Mouse (Mus musculus) right cerebral cortex, adult 2 months (tissue): ENCODE measurements around the gene Ror1.

Source experiments
- DNase-seq, 2 experiments: peaks; one replicate each; pipeline ENCODE4 v3.0.0; 2021 to 2022; ENCODE audit warnings: low spot score in 2 of 2

Gene Ror1

GRCm38 (mm10) chr4:100311775-100312537, 216.4 kb downstream of the Ror1 start:
- DNase-seq: peak; percentile 2 to 3

GRCm38 (mm10) chr4:100315066-100315465, 219.5 kb downstream of the Ror1 start:
- no peak for DNase-seq

GRCm38 (mm10) chr4:100321758-100322157, 226.2 kb downstream of the Ror1 start:
- no peak for DNase-seq

- no peak for DNase-seq
Measured at GRCm38 (mm10) chr4:100324719-100325515, 229.3 kb downstream of the Ror1 start.

GRCm38 (mm10) chr4:100328361-100328970, 232.9 kb downstream of the Ror1 start:
- no peak for DNase-seq

- no peak for DNase-seq
Measured at GRCm38 (mm10) chr4:100335168-100335567, 239.6 kb downstream of the Ror1 start.

GRCm38 (mm10) chr4:100347791-100348190, 252.2 kb downstream of the Ror1 start:
- no peak for DNase-seq

GRCm38 (mm10) chr4:100350106-100350795, 254.7 kb downstream of the Ror1 start:
- DNase-seq: no peak

- DNase-seq: no peak
Measured at GRCm38 (mm10) chr4:100351797-100352290, 256.3 kb downstream of the Ror1 start.

GRCm38 (mm10) chr4:100355566-100355965, 260.0 kb downstream of the Ror1 start:
- DNase-seq: peak in 1 of 2 experiments; percentile 5

GRCm38 (mm10) chr4:100357881-100358589, 262.4 kb downstream of the Ror1 start:
- no peak for DNase-seq

GRCm38 (mm10) chr4:100363666-100364065, 268.1 kb downstream of the Ror1 start:
- no peak for DNase-seq

- no peak for DNase-seq
Measured at GRCm38 (mm10) chr4:100368691-100369090, 273.1 kb downstream of the Ror1 start.

GRCm38 (mm10) chr4:100369541-100370174, 274.1 kb downstream of the Ror1 start:
- no peak for DNase-seq

GRCm38 (mm10) chr4:100372806-100373205, 277.2 kb downstream of the Ror1 start:
- DNase-seq: no peak

- no peak for DNase-seq
Measured at GRCm38 (mm10) chr4:100373780-100374179, 278.2 kb downstream of the Ror1 start.

GRCm38 (mm10) chr4:100375286-100375685, 279.7 kb downstream of the Ror1 start:
- DNase-seq: no peak

GRCm38 (mm10) chr4:100376163-100376562, 280.6 kb downstream of the Ror1 start:
- DNase-seq: no peak

GRCm38 (mm10) chr4:100377231-100377630, 281.6 kb downstream of the Ror1 start:
- DNase-seq: no peak

- DNase-seq: no peak
Measured at GRCm38 (mm10) chr4:100377996-100378395, 282.4 kb downstream of the Ror1 start.

- DNase-seq: no peak
Measured at GRCm38 (mm10) chr4:100381760-100382159, 286.2 kb downstream of the Ror1 start.
